Mouse (Mus musculus): ENCODE results near the gene Vapb. TPM values are rescaled to one million over a fixed set of nuclear protein-coding genes. Genes with fewer than 3 reads are reported as not detected.

Vapb gene
- polyA plus RNA-seq, 1 experiment from 2014 or later = 14.8 TPM

- peak; percentile 48 for DNase-seq
- WGBS = 43% methylated on average over 20 of the region's 20 CpGs
- no peaks in the 10 kb centered on the region for H3K9me3 ChIP-seq (ENCODE audit: control insufficient read depth, low read length)
Measured at GRCm38 (mm10) chr2:173791904-173792757, 54.8 kb downstream of the Vapb start.

DNA sequence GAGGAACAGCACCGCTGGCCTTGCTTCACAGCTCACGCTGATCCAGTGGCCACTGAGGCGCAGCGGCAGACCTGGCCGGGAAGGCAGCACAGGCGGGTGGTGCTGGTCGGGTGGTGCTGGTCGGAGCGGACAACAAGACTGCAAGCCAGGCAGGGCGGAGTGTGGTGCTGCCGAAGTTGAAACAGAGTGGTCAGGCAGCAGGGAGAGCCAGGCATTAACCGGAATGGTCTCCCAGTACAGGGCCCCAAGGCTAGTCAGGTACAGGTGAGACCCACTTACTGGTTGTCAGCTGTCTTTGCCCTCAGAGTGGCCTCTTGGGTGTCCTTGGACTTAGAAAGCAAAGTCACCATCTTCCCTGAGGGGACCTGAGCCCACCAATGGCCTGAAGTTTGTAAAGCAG, 56.7 kb downstream of the Vapb start:
- Histone ChIP-seq H3K4me2 (ENCODE audit: low read length) (no peak overlapping the region), H3K27me3 (ENCODE audit: control insufficient read depth, insufficient read depth, low read length) (no peaks in the 10 kb centered on the region), H3K36me3 (ENCODE audit: control insufficient read depth, insufficient read depth, low read length) (no peaks in the 10 kb centered on the region), H3K9me3 (ENCODE audit: control insufficient read depth, low read length) (no peaks in the 10 kb centered on the region), H3K27ac (replicated peaks; ENCODE audit: low read depth, low read length) (no peak overlapping the region), H3K4me3 (replicated peaks; ENCODE audit: low read depth, low read length) (no peak overlapping the region), H3K4me1 (ENCODE audit: control insufficient read depth, insufficient read depth, low read length) (peaks cover 34% of the 10 kb centered on the region), H3K9ac (replicated peaks; ENCODE audit: low read length) (no peak overlapping the region)
- ATAC-seq (ENCODE audit: low FRiP score, low TSS enrichment) (no peak), DNase-seq (no peak)
- WGBS = 91% methylated on average over 12 of the region's 12 CpGs

More at GRCm38 (mm10) chr2:173791904-173792757, 54.8 kb downstream of the Vapb start:
- Histone ChIP-seq H3K36me3 (ENCODE audit: control insufficient read depth, insufficient read depth, low read length) (no peaks in the 10 kb centered on the region), H3K4me3 (replicated peaks; ENCODE audit: low read depth, low read length) (no peak overlapping the region), H3K27me3 (ENCODE audit: control insufficient read depth, insufficient read depth, low read length) (no peaks in the 10 kb centered on the region), H3K4me2 (ENCODE audit: low read length) (no peak overlapping the region), H3K27ac (replicated peaks; ENCODE audit: low read depth, low read length) (peak overlapping the region; percentile 49), H3K4me1 (ENCODE audit: control insufficient read depth, insufficient read depth, low read length) (peaks cover 34% of the 10 kb centered on the region), H3K9ac (replicated peaks; ENCODE audit: low read length) (no peak overlapping the region)
- 0 out of 2 replicates have a peak, but pooled peaks have one; percentile 15 for ATAC-seq (ENCODE audit: low FRiP score, low TSS enrichment)

GRCm38 (mm10) chr2:173794531-173795510, 57.5 kb downstream of the Vapb start:
- Histone ChIP-seq H3K9ac (replicated peaks; ENCODE audit: low read length) (no peak overlapping the region), H3K4me3 (replicated peaks; ENCODE audit: low read depth, low read length) (no peak overlapping the region), H3K4me2 (ENCODE audit: low read length) (no peak overlapping the region), H3K27ac (replicated peaks; ENCODE audit: low read depth, low read length) (no peak overlapping the region), H3K36me3 (ENCODE audit: control insufficient read depth, insufficient read depth, low read length) (no peaks in the 10 kb centered on the region), H3K4me1 (ENCODE audit: control insufficient read depth, insufficient read depth, low read length) (peaks cover 29% of the 10 kb centered on the region), H3K9me3 (ENCODE audit: control insufficient read depth, low read length) (no peaks in the 10 kb centered on the region), H3K27me3 (ENCODE audit: control insufficient read depth, insufficient read depth, low read length) (no peaks in the 10 kb centered on the region)
- ATAC-seq (ENCODE audit: low FRiP score, low TSS enrichment) (no peak), DNase-seq (no peak)
- 91% methylated on average over 21 of the region's 21 CpGs for WGBS

DNA sequence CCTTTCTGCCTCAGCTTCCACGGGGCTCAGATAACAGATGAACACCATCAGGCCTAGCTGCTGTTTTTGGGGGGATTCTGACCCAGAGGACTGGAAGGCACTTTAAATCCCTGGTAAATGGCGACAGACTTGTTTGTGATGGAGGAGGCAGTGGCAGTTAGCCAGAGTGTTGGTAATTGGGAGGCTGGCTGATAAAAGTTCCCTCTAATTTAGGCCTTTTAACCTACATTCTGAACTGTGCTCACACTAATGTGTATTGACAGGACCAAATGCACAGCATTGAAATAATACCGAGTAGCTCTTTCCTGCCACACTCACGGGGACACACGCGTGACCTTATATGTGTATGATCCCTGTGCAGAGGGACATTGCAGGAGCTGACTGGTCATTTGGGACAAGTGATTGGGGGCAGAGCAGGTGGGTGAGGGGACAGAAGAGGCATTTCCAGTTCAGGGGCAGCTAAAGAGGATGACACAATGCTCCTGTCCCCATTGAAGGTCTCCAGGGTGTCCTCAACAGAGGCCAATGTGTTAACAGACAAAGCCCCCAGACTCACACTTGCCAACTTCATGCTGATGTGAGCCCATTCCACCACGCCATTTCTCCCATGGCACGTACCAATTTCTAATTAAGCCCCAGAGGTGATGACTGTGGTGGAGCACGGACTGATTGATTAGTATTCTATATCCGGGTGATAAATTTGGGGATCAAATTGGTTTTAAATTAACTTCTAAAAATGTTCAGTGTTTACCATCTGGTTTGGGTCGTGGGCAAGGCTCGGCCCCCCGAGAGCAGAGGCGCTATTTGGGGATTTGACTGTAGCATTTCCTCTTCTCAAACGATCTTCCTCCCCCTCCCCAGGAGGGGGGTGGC, 58.7 kb downstream of the Vapb start:
- Histone ChIP-seq H3K9ac (replicated peaks; ENCODE audit: low read length) (no peak overlapping the region), H3K27ac (replicated peaks; ENCODE audit: low read depth, low read length) (no peak overlapping the region), H3K4me2 (ENCODE audit: low read length) (no peak overlapping the region), H3K27me3 (ENCODE audit: control insufficient read depth, insufficient read depth, low read length) (no peaks in the 10 kb centered on the region), H3K9me3 (ENCODE audit: control insufficient read depth, low read length) (no peaks in the 10 kb centered on the region), H3K36me3 (ENCODE audit: control insufficient read depth, insufficient read depth, low read length) (no peaks in the 10 kb centered on the region), H3K4me3 (replicated peaks; ENCODE audit: low read depth, low read length) (no peak overlapping the region), H3K4me1 (ENCODE audit: control insufficient read depth, insufficient read depth, low read length) (peaks cover 17% of the 10 kb centered on the region)
- ATAC-seq (ENCODE audit: low FRiP score, low TSS enrichment) = no peak
- 80% methylated on average over 15 of the region's 15 CpGs for WGBS
- DNase-seq = no peak

- H3K9ac ChIP-seq (replicated peaks; ENCODE audit: low read length) = no peak overlapping the region
- no peak overlapping the region for H3K4me2 ChIP-seq (ENCODE audit: low read length)
- no peak overlapping the region for H3K27ac ChIP-seq (replicated peaks; ENCODE audit: low read depth, low read length)
- H3K36me3 ChIP-seq (ENCODE audit: control insufficient read depth, insufficient read depth, low read length) = no peaks in the 10 kb centered on the region
- DNase-seq = no peak
- H3K27me3 ChIP-seq (ENCODE audit: control insufficient read depth, insufficient read depth, low read length) = no peaks in the 10 kb centered on the region
- WGBS = 80% methylated on average over 4 of the region's 4 CpGs
- no peak overlapping the region for H3K4me3 ChIP-seq (replicated peaks; ENCODE audit: low read depth, low read length)
- H3K4me1 ChIP-seq (ENCODE audit: control insufficient read depth, insufficient read depth, low read length) = peaks cover 11% of the 10 kb centered on the region
- H3K9me3 ChIP-seq (ENCODE audit: control insufficient read depth, low read length) = no peaks in the 10 kb centered on the region
- ATAC-seq (ENCODE audit: low FRiP score, low TSS enrichment) = no peak
Measured at GRCm38 (mm10) chr2:173796674-173796963, 59.3 kb downstream of the Vapb start.

DNA sequence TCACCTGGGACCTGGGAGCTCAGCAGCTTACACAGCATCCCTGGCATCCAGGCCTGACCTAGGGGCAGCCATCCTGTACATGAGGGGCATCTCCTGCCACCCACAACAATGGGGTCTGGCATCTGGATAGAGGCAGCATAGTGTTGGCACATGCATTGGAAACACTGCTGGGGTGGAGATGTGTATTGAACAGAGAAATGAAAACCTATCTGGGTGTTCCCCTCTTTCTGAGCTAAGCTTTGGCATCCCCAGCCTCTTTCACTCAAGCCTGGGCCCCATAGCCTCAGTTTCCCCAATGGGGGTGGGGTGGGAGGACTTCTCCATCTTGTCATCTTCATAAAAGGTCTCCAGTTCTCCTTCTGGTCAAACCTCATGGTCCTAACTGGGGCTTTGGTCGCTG, 62.2 kb downstream of the Vapb start:
- Histone ChIP-seq H3K27ac (replicated peaks; ENCODE audit: low read depth, low read length) (no peak overlapping the region), H3K4me1 (ENCODE audit: control insufficient read depth, insufficient read depth, low read length) (no peaks in the 10 kb centered on the region), H3K9me3 (ENCODE audit: control insufficient read depth, low read length) (no peaks in the 10 kb centered on the region), H3K36me3 (ENCODE audit: control insufficient read depth, insufficient read depth, low read length) (no peaks in the 10 kb centered on the region), H3K27me3 (ENCODE audit: control insufficient read depth, insufficient read depth, low read length) (no peaks in the 10 kb centered on the region), H3K4me3 (replicated peaks; ENCODE audit: low read depth, low read length) (no peak overlapping the region), H3K9ac (replicated peaks; ENCODE audit: low read length) (no peak overlapping the region), H3K4me2 (ENCODE audit: low read length) (no peak overlapping the region)
- 85% methylated on average over 1 of the region's 1 CpGs for WGBS
- DNase-seq (no peak), ATAC-seq (ENCODE audit: low FRiP score, low TSS enrichment) (no peak)

DNA sequence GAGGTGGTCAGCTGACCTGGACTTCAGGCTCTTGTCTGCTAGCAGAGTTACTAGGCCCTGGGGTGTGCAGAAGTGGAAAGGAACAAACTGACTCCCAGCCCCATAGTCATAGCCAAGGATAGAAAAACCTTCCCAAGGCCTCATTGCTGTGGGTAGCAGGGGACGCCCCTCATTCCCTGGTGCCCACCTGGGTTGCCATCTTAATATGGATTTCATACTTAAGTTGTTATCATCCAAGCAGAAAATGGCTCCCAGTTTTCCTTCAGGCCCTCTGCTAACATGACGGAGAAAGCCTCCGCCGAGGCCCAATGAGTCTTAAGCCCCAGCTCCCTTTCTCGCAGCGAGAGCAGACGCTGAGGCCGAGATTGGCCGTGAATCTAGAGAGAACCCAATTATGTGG, 63.3 kb downstream of the Vapb start:
- H3K9me3 ChIP-seq (ENCODE audit: control insufficient read depth, low read length) = no peaks in the 10 kb centered on the region

GRCm38 (mm10) chr2:173801405-173801876, 64.1 kb downstream of the Vapb start:
- H3K9ac ChIP-seq (replicated peaks; ENCODE audit: low read length) = no peak overlapping the region
- no peak for ATAC-seq (ENCODE audit: low FRiP score, low TSS enrichment)
- no peaks in the 10 kb centered on the region for H3K4me1 ChIP-seq (ENCODE audit: control insufficient read depth, insufficient read depth, low read length)

More for the DNA sequence above, 63.3 kb downstream of the Vapb start:
- Histone ChIP-seq H3K9ac (replicated peaks; ENCODE audit: low read length) (no peak overlapping the region), H3K4me1 (ENCODE audit: control insufficient read depth, insufficient read depth, low read length) (no peaks in the 10 kb centered on the region), H3K36me3 (ENCODE audit: control insufficient read depth, insufficient read depth, low read length) (no peaks in the 10 kb centered on the region), H3K4me2 (ENCODE audit: low read length) (no peak overlapping the region), H3K27ac (replicated peaks; ENCODE audit: low read depth, low read length) (no peak overlapping the region), H3K27me3 (ENCODE audit: control insufficient read depth, insufficient read depth, low read length) (no peaks in the 10 kb centered on the region), H3K4me3 (replicated peaks; ENCODE audit: low read depth, low read length) (no peak overlapping the region)
- 81% methylated on average over 9 of the region's 9 CpGs for WGBS
- ATAC-seq (ENCODE audit: low FRiP score, low TSS enrichment) (no peak), DNase-seq (no peak)

More at GRCm38 (mm10) chr2:173801405-173801876, 64.1 kb downstream of the Vapb start:
- 76% methylated on average over 9 of the region's 11 CpGs for WGBS
- DNase-seq = no peak
- H3K36me3 ChIP-seq (ENCODE audit: control insufficient read depth, insufficient read depth, low read length) = no peaks in the 10 kb centered on the region
- no peak overlapping the region for H3K4me3 ChIP-seq (replicated peaks; ENCODE audit: low read depth, low read length)
- H3K4me2 ChIP-seq (ENCODE audit: low read length) = no peak overlapping the region
- no peaks in the 10 kb centered on the region for H3K27me3 ChIP-seq (ENCODE audit: control insufficient read depth, insufficient read depth, low read length)
- H3K9me3 ChIP-seq (ENCODE audit: control insufficient read depth, low read length) = no peaks in the 10 kb centered on the region
- H3K27ac ChIP-seq (replicated peaks; ENCODE audit: low read depth, low read length) = no peak overlapping the region

Measured in midbrain, embryonic 14.5 days (tissue).